Mouse (Mus musculus) forebrain, embryonic 11.5 days (tissue): ENCODE data around the gene 4932438H23Rik. TPM values are rescaled to one million over a fixed set of nuclear protein-coding genes. Genes with fewer than 3 reads are reported as not detected.

Experiments
- ATAC-seq: fragments of 200-750 bp; cut with Nextera tagmentation; replicated peaks from 2 replicates; pipeline ENCODE4 v1.8.0; 2017; ENCODE audit warnings: moderate TSS enrichment; ENCODE audit not compliant: low FRiP score
- DNase-seq: peaks from one replicate; pipeline ENCODE4 v3.0.0-alpha.2; 2017; ENCODE audit warnings: low spot score
- H3K27ac ChIP-seq: fragments of 300-500 bp; sonication (generic); 2 replicates; pipeline ENCODE4 v1.5.1; 2014; ENCODE audit warnings: low read depth, low read length
- H3K27me3 ChIP-seq: fragments of 300-500 bp; sonication (generic); 2 replicates; pipeline ENCODE4 v1.6.1; 2014; ENCODE audit warnings: mild to moderate bottlenecking, low read length, mixed read lengths; ENCODE audit not compliant: control insufficient read depth, insufficient read depth
- H3K36me3 ChIP-seq: fragments of 300-500 bp; sonication (generic); 2 replicates; pipeline ENCODE4 v1.6.1; 2014; ENCODE audit warnings: mild to moderate bottlenecking, low read length, moderate library complexity, mixed read lengths; ENCODE audit not compliant: control insufficient read depth, insufficient read depth
- H3K4me1 ChIP-seq: fragments of 300-500 bp; sonication (generic); replicated peaks from 2 replicates; pipeline ENCODE4 v1.6.1; 2014; ENCODE audit warnings: low read length, mixed read lengths; ENCODE audit not compliant: control insufficient read depth, insufficient read depth
- H3K4me2 ChIP-seq: fragments of 300-500 bp; sonication (generic); 2 replicates; pipeline ENCODE4 v1.6.1; 2014; ENCODE audit warnings: low read depth, mild to moderate bottlenecking, low read length, moderate library complexity, mixed read lengths; ENCODE audit not compliant: severe bottlenecking
- H3K4me3 ChIP-seq: fragments of 300-500 bp; sonication (generic); 2 replicates; pipeline ENCODE4 v1.5.1; 2014; ENCODE audit warnings: low read depth, low read length
- H3K9ac ChIP-seq: fragments of 300-500 bp; sonication (generic); 2 replicates; pipeline ENCODE4 v1.6.1; 2014; ENCODE audit warnings: low read length
- H3K9me3 ChIP-seq: fragments of 300-500 bp; sonication (generic); 2 replicates; pipeline ENCODE4 v1.6.1; 2016; ENCODE audit warnings: low read length, mixed read lengths; ENCODE audit not compliant: control insufficient read depth
- WGBS: fragments of 180-500 bp; shearing (Covaris S2); extraction: QIAGEN DNeasy Blood & Tissue Kit; methylation state at CpG from one replicate; pipeline ENCODE4 v1.1.7; 2014; 5-methylcytosine and 5-hydroxymethylcytosine counted together
- polyA plus RNA-seq: library from polyadenylated mRNA; unstranded; fragments of >200 nt; fragmentation: Nextera tagmentation; extraction: Ambion mirVana; gene quantifications from 2 replicates; pipeline ENCODE4 v1.2.1, GENCODE M21; 2014

Gene 4932438H23Rik
- polyA plus RNA-seq, 1 experiment from 2014 or later: 0.17 TPM

DNA sequence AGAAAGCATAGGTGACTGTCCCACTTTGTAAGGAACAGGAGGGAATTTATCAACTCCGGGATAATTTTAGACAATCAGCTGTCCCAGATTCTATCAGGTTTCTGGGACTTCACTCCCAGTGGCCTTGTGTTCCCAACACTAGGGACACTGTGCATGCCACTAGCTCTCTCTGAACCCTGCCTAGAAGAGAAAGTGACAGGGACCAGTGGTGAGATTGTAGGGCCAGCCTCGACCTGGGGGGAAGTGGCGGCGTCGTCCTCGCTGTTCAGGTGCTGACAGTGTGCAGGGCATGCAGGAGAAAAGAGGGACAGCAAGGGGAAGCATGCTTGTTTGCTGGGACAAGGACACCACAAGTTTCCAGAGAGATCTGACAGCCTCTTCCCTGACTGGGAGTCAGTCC lies 37.2 kb downstream of the 4932438H23Rik start:
- Histone ChIP-seq H3K36me3 (no peaks in the 10 kb centered on the region), H3K27ac (no peak overlapping the region), H3K9me3 (no peaks in the 10 kb centered on the region), H3K4me2 (no peak overlapping the region), H3K4me1 (no peaks in the 10 kb centered on the region), H3K27me3 (no peaks in the 10 kb centered on the region), H3K4me3 (no peak overlapping the region), H3K9ac (no peak overlapping the region)
- no peak for ATAC-seq
- WGBS: 75% methylated on average over 6 of the region's 6 CpGs
- DNase-seq: peak; percentile 43

DNA sequence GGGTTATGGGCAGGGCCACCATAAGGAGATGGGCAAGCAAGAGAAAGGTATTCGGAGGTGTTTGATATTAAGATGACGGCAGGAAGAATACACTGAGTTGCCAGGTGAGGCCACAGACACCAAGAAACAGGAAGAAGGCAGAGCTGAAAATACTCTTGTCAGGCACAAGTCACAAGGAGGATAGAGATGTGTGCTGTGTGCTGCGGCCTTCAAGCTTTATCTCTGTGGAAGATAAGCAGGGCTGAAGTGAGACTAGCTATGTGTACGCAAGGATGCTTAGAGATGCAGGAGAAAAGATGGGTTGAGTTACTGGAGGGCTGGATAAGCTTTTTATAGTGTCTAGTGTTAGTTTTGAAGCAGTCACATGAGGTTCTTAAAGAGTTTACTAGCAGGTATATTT lies 37.7 kb downstream of the 4932438H23Rik start:
- no peaks in the 10 kb centered on the region for H3K36me3 ChIP-seq
- H3K4me1 ChIP-seq: no peaks in the 10 kb centered on the region
- no peaks in the 10 kb centered on the region for H3K9me3 ChIP-seq
- H3K9ac ChIP-seq: no peak overlapping the region
- H3K27me3 ChIP-seq: no peaks in the 10 kb centered on the region
- H3K27ac ChIP-seq: no peak overlapping the region
- ATAC-seq: no peak
- H3K4me3 ChIP-seq: no peak overlapping the region
- H3K4me2 ChIP-seq: no peak overlapping the region
- 92% methylated on average over 4 of the region's 4 CpGs for WGBS
- no peak for DNase-seq

DNA sequence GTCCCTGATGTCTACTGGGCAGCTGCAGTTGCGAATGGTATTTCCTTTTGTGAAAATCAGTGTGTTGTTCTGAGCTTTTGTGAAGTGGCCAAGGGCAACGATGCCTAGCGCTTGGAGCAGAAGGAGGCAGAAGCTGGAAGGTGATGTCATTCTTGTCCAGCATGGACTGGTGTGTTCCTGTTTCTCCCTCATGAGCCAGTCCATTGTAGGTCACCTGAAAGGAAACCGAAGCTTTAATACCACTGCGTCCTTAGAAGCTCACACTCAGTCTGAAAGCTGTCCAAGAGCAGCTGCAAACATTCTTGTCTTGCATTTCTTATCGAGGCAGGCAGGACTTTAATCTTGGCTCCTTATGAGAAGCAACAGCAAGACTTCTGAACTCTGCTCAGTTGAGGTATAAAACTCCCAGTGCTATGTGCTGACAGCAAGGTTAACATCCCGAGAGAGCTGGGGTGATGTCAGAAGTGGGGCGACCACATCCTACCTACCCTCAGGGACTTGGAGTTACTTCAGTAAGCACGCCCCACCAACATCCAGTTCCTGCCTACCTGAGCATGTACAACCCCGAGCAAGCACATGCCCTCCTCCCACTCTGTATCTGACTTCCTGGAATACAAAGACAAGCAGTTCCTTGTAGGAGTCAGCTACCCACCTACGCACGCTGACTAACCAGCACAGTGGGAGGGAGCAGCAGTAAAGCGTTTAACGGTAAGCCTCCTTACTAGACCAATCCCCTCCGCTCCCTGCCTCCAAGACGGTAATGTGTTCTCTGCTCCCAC lies 38.7 kb downstream of the 4932438H23Rik start:
- H3K36me3 ChIP-seq: no peaks in the 10 kb centered on the region
- H3K27me3 ChIP-seq: no peaks in the 10 kb centered on the region
- no peak overlapping the region for H3K4me2 ChIP-seq
- peak; percentile 43 for DNase-seq
- no peak overlapping the region for H3K9ac ChIP-seq
- H3K4me3 ChIP-seq: no peak overlapping the region
- no peaks in the 10 kb centered on the region for H3K4me1 ChIP-seq
- no peaks in the 10 kb centered on the region for H3K9me3 ChIP-seq
- no peak for ATAC-seq
- H3K27ac ChIP-seq: no peak overlapping the region
- 58% methylated on average over 16 of the region's 16 CpGs for WGBS

DNA sequence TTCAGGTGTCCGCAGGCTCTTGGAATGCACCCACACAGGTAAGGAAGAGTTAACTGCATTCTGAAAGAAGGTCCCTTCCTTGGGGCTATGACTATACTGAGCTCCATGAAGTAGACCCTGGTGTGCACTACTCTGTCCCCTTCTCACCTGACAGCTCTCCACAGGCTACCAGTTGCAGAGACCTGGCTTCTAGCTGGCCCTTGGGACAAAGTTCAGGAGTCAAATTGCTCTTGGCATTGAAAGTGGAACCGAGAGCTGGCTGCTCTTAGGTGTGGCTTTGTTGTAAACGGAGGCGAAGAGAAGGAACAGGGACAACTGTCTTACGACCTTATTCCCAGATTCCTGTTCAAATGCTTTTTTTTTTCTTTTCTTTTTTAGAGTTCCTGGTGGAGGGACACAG lies 39.8 kb downstream of the 4932438H23Rik start:
- Histone ChIP-seq H3K4me3 (no peak overlapping the region), H3K9ac (no peak overlapping the region), H3K4me2 (no peak overlapping the region), H3K36me3 (no peaks in the 10 kb centered on the region), H3K27ac (no peak overlapping the region), H3K27me3 (no peaks in the 10 kb centered on the region), H3K4me1 (no peaks in the 10 kb centered on the region), H3K9me3 (no peaks in the 10 kb centered on the region)
- 87% methylated on average over 5 of the region's 5 CpGs for WGBS
- ATAC-seq: no peak
- DNase-seq: no peak

DNA sequence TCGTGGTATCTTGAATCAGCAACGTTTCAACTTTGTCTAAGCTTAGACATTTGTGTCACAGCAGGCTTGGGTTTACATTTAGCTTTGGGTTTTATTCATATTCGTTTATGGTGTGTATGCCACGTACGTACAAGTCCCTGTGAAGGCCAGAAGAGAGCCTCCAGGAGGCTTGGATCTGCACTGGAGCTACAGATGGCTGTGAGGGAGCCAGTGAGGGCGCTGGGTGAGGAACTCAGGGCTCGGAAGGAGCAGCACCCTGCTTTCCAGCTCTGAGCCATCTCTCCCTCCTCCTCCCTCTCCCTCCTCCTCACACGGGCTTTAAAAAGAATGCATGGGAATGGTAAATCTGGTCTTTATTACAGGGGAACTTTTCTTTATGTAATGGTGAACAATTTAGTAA lies 41.3 kb downstream of the 4932438H23Rik start:
- Histone ChIP-seq H3K27me3 (no peaks in the 10 kb centered on the region), H3K27ac (no peak overlapping the region), H3K4me1 (no peaks in the 10 kb centered on the region), H3K4me3 (no peak overlapping the region), H3K9ac (no peak overlapping the region), H3K36me3 (no peaks in the 10 kb centered on the region), H3K9me3 (no peaks in the 10 kb centered on the region), H3K4me2 (no peak overlapping the region)
- ATAC-seq (no peak), DNase-seq (peak; percentile 39)
- 61% methylated on average over 8 of the region's 8 CpGs for WGBS

DNA sequence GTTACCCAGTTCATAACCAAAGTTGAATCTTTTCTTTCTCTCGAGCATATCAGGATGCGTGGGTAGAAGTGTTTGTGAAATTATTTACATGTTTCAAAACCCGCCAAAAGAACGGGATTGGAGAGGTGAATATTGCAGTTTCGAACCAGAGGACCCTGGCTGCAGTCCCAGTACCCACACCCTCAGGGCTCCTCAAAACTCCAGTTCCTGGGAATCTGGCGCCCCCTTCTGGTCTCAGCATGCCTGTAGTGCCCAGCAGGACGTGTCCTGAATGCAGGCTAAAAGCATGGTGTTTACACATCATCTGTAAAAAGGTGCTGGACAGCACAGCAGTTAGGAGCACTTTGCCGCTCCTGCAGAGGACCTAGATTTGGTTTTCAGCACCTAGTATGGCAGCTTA lies 49.4 kb downstream of the 4932438H23Rik start:
- DNase-seq: peak; percentile 81
- Histone ChIP-seq H3K4me3 (no peak overlapping the region), H3K36me3 (no peaks in the 10 kb centered on the region), H3K9me3 (no peaks in the 10 kb centered on the region), H3K9ac (no peak overlapping the region), H3K27ac (no peak overlapping the region), H3K27me3 (no peaks in the 10 kb centered on the region), H3K4me1 (peaks cover 2% of the 10 kb centered on the region; the same call in 1 of the 2 replicates), H3K4me2 (no peak overlapping the region; the same call in 1 of the 2 replicates)
- 58% methylated on average over 8 of the region's 8 CpGs for WGBS
- no peak for ATAC-seq

DNA sequence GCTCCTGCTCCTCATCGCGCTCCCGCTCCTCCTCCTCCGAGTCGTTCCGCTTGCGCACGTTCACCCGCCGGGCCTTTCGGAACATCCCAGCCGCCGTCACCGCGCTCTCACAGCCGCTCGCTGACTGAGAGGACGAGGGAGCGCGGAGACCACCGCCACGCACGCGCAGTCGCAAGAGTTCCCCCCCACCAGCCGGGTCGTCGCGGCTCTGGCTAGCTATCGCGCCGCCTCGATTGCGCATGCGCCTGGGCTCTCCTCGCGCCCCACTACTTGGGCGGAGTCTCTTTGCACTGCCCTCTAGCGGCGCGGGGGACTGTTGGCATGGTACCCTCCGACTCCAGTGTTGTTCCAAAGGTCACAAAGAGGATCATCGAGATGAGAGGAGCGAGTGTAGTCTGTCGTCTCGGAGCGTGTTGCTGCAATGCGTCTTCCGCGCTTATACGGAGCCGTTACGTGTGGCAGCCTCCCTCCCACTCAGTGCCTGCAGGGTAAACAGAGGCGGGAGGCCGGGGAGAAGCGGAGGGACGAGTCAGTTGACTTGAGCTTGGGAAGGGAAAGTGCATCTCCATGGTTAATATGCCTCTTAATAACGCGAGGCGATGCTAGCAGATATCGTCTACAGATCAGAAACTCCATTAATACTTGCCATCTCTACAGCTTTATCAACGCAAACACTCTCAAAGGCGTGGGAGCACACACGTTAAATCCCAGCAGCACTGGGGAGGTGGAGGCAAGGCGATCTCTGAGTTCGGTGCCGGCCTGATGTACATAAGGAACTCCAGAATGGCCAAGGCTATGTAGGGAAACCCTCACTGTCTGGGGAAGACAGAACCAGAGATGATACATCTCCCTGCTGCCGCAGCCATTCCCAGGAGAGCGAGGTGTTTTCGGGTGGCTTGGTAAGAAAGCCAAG lies 50.4 kb downstream of the 4932438H23Rik start, which contains the start of gene Paxbp1:
Gene Paxbp1, minus strand, starts transcription at position 274 of the 913 bp plus-strand sequence.
- no peaks in the 10 kb centered on the region for H3K27me3 ChIP-seq
- no peaks in the 10 kb centered on the region for H3K9me3 ChIP-seq
- H3K4me1 ChIP-seq: peaks cover 2% of the 10 kb centered on the region; the same call in 1 of the 2 replicates
- no peaks in the 10 kb centered on the region; the same call in 1 of the 2 replicates for H3K36me3 ChIP-seq
- DNase-seq (peak; percentile 100), ATAC-seq (peak; percentile 98)
- 2% methylated on average over 70 of the region's 70 CpGs for WGBS
- H3K27ac ChIP-seq: peak within 1 kb of the TSS; percentile 94
- peak within 1 kb of the TSS; percentile 74 for H3K4me2 ChIP-seq
- H3K9ac ChIP-seq: peak within 1 kb of the TSS; percentile 94
- H3K4me3 ChIP-seq: peak within 1 kb of the TSS; percentile 98

DNA sequence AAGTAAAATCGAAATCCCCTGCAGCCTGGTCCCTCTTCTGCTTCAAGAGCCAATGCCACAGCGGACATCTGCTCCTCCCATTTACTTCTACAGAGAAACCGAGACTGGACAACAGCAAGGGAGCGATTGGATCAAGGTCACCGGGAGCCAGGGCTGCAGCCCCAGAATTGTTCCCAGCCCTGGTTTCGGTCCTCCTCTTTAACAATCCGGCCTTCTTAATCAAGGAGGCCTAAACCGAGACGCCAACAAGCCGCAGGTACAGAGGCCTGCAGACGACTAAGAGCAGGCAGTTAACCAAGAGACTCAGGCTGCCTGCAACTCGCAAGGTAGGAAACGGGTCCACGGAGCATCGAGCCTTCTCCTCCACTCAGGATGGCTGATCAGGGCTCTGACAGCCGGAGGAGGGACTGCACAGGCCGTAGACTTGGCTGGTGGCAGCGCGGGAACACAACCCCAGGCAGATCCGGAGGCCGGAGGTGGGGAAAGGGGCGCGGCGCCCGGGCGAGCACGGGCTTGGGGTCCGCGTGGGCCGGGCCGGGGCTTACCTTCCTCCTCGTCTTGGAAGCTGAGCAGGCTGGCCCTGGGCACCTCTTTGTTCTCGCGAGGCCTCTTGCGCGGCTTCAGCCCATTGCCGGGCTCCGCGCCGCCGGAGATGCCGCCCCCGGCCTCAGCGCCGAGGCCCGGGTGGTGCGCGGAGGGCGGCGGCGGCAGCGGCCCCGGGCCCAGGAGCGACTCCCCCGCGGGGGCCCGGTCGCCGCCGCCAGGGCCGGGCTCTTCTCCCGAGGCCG lies 51.3 kb downstream of the 4932438H23Rik start:
- WGBS: under 1% methylated on average over 45 of the region's 63 CpGs
- H3K4me2 ChIP-seq: peak overlapping the region; percentile 74
- peak; percentile 88 for DNase-seq
- no peaks in the 10 kb centered on the region for H3K27me3 ChIP-seq
- H3K4me3 ChIP-seq: peak overlapping the region; percentile 98
- peaks cover 2% of the 10 kb centered on the region; the same call in 1 of the 2 replicates for H3K4me1 ChIP-seq
- H3K36me3 ChIP-seq: no peaks in the 10 kb centered on the region; the same call in 1 of the 2 replicates
- H3K9ac ChIP-seq: peak overlapping the region; percentile 94
- ATAC-seq: peak; percentile 72
- no peaks in the 10 kb centered on the region for H3K9me3 ChIP-seq
- H3K27ac ChIP-seq: peak overlapping the region; percentile 94
